Mouse (Mus musculus) heart, adult 8-10 months (tissue): ENCODE data around the gene Ppig. TPM values are rescaled to one million over a fixed set of nuclear protein-coding genes. Genes with fewer than 3 reads are reported as not detected.
A peak's percentile ranks its signal among the peaks of the same experiment; 100 is the strongest.
"Not testable (repeated sequence)": the region's sequence is repeated elsewhere in the genome, so short reads cannot be mapped to it uniquely, and the experiment has no call there.

ENCODE experiments used
- DNase-seq: peaks from one replicate; pipeline ENCODE4 v3.0.0; 2022; ENCODE audit warnings: low spot score
- total RNA-seq, 4 experiments: library from RNA; stranded (reverse); gene quantifications; 2 replicates each; pipeline ENCODE4 v1.2.4; 2022

Gene Ppig
- total RNA-seq = 10 to 100 TPM; 33.8 to 40.0 (median 37.9) TPM

DNA sequence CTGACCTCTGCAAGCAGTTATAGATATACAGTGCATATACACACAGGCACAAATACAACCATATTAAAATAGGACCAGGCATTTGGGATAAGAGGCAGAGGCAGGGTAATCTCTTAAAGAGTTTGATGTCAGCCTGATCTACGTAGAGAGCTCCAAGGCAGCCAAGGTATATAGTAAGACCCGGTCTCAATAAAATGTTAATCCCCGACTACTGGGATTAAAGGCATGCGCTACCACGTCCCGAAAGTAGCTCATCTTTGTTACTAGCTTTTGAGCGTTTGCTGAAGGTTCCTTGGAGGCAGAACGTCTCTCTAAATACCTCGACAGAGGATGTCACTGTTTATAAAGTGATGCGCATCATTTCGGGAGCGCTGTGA lies at the start of gene Ppig:
Gene Ppig (plus strand): TSS at position 273 of the 377 bp plus-strand sequence.
- no peak for DNase-seq

DNA sequence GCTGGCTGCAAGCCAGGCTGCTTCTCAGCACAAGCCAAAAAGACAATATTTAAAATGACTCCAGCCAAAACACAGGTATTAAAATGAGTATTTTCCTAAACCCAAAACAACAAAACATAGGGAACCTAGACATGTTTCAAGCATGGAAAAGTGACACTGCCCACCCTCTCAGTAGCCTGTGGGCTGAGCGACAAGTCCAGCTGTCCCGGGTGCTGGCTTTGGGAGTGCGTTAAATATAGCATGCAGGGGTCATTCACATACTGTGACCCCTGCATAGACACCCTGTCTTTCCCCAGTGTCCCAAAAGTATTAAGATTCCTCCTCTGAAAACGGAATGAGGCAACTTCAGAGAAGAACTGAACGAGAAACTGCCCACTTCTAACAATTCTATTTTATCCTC lies 48.6 kb upstream of the Ppig start:
- no peak for DNase-seq

DNA sequence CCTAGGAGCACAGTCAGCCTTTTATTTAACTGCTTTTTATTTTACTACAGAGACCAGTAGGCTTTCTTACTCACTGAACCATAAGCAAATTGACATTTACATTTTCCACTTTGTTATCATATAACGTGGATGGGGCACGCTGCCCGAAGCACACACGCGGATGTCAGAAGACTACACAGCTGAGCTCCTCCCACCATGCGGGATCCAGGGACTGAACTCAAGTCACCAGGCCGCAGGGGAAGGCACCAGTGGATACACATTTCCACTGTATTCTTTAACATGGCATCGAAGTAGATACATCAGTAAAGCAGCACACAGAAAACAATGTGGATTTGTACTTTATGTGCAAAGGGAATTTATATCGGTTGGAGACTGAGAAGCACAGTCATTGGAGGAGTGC lies 47.1 kb upstream of the Ppig start:
- no peak for DNase-seq

DNA sequence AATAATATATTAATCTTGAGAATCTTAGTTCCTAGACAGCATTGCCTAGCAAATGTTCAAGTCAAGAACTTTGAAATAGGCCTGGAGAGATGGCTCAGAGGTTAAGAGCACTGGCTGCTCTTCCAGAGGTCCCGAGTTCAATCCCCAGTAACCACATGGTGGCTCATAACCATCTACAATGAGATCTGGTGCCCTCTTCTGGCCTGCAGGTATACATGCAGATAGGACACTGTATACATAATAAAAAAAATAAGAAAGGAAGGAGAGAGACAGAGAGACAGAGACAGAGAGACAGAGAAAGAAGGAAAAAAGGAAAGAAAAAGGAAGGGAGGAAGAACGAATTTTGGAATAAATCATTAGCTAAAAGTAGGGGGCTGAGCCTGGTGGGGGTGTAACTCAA lies 45.6 kb upstream of the Ppig start:
- no peak for DNase-seq

DNA sequence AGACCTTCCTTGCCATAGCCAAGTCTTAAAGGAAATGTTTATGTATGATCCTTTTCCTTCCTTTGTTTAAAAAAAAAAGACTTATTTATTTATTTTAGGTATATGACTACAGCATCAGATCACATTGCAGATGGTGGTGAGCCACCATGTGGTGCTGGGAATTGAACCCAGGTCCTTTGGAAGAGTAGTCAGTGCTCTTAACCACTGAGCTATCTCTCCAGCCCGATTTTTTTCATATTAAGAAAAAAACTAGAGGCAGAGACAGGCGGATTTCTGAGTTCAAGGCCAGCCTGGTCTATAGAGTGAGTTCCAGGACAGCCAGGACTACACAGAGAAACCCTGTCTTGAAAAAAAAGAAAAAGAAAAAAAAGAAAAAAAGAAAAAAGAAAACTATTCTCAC lies 45.1 kb upstream of the Ppig start:
- not testable (repeated sequence) for DNase-seq

DNA sequence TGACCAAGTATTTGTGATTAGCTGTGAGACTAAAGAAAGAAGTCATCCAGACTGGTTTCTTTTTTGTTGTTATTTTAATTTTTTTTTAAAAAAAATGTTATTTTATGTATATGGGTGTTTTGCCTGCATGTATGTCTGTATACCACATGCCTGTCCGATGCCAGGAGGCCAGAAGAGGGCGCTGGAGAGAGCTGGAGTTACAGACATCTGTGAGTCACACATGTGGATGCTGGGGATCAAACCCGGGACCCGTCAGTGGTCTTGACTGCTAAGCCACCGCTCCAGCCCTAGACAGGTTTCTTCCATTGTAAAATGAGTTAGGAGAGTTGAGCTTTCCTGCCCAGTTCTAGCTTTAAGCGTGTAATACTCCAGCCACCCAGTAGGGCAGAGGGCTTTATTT lies 42.4 kb upstream of the Ppig start:
- DNase-seq = no peak

DNA sequence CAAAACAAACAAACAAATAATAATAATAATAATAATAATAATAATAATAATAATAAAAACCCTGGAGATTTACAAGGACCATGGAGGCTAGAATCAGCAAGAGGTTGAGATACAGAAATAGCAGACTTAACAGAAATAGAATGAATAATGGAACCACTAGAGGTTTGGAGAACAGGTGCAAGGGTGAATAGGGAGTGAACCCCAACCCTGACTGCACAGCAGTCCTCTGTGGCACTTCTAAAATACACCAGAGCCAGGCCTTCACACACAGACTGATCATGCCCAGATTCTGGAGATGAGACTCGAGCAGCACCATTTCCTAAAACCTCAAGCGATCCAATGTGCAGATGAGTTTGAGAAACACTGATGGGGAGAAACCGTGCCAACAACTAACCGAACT lies 40.4 kb upstream of the Ppig start:
- no peak for DNase-seq

DNA sequence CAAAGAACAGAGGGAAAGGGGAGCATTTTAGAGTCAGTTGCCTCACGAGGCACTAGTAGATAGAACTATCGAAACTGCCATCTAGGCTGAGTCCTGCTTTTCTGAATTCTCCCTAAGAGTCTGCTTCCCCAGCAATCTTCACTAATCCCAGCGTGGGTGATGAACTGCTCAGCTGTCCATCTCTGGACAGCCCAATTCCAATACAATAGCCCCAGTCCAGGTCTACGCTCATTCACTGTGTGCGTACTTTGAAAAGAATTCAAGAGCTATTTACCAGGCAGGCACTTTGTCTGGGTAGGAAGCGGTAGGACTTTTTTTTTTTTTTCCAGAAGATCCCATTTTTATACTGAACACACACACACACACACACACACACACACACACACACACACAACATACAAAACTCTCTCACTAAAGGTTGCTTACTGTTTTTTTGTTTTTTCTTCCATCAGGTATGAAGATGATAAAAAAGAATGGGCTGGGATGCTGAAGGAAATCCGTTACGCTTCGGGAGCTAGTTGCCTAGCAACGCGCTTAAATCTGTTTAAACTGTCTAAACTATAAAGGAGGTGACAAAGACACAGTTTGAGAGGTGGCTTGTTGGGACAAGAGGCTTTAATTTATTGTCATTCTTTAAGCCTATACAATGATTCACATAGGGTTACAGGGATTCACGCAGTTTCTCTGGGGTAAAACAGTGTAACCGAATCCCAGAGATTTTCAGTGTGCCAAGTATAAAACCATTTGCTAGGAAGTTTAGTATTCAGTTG lies 39.1 kb upstream of the Ppig start:
- no peak for DNase-seq

DNA sequence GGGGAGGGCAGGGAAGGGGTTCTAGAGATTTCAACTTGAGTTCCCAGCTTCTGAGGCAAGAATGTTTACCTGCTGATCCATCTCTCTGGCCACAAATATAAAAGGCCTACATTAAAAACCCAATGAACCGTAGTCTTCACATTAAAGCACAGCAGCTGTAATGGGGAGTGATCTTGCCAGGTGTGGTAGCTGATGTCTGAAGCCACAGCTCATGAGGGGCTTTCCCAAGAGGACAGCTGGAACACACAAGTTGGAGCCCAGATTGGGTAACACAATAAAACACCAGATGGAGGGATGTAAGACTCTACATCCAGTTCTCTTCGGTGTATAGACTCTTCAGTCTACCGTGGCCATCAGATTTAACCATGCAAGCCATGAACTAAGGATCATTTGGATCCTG lies 37.9 kb upstream of the Ppig start:
- DNase-seq = no peak

DNA sequence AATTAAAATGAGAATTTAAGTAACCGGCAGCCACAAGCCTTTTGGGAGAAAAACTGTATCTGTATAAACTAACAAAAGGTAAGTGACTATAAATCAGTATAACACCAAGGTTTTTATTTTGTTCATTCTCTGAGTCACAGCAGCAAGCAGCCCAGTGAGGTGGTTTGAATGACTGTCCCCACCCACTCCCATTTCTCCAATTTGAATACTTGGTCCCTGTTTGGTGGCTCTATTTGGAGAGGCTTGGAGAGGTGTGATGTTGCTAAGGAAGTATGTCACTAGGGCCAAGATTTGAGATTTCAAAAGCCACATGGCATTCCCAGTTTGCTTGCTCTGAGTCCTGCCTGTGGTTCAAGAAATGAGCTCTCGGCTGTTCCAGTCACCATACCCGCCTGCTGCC lies 32.1 kb upstream of the Ppig start:
- DNase-seq = no peak

DNA sequence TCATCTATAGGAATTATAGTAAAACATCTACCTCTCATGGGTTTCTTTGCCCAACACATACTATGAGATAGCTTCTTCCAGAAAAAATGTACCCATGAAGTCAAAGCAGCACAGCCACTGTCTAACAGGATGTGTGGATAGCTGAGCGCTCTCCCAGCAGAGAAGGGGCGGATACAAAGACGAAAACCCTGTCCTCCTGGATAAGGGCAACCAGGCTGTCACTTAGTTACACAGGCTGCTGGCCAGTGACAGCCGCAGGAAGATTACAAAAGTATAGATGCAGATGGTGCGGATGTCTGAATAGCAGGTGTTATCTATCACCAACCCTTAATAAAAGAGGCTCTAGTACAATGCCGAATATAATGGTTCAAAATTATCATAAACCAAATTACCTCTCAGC lies 31.5 kb upstream of the Ppig start:
- no peak for DNase-seq

DNA sequence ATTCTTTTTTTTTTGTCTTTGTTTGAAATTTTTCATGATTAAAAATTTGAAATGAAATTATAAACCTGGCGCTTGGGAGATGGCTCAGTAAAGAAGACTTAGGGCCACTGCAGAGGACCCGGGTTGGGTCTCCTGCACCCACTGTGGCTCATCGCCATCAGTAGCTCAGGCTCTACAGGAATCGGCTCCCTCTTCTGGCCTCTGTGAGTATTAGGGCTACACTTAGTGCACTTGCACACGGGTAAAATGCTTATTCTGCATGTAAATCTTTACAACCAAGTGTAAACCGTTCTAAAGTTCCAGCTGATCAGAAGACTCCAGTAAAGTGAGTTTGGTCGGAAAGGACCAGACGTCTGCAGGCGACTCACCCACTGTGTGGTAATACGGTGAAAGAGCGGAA lies 28.8 kb upstream of the Ppig start:
- DNase-seq = no peak

DNA sequence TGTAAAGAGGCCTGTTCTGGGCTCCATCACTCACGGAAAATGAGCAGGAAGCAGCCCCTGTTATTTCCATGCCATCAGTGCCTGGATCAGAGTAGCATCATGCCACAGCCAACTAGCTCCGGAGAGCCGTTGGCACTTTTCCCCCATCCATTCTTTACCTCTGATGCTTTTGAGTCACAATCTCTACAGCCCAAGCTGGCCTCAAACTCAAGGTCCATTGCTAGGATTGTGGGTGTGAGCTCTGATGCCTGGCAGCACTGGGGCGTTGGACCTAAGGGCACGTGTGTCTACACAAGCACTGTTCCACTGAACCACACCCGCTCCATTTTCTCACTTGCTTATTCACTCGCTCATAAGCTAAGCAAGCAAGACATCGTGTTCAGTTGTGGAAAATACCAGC lies 21.9 kb upstream of the Ppig start:
- DNase-seq = no peak

DNA sequence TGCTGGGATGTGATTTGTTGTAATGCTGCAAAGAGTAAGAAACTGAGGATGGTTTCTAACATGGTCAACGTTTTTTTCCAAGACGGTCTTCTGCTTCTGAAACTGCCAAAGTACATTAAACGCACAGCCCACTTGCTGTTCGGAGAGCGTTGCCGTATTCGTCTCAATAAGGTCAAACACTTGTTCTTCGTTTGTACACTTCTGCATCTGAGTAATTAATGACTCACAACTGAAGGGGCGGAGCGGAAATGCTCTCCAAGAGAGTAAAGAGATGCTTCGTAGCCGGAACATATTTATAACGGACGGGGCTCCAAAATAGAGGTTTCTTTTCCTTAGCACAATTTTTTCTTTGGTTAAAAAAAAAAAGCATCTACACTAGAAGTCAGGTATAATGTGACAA lies 10.2 kb upstream of the Ppig start:
- no peak for DNase-seq

DNA sequence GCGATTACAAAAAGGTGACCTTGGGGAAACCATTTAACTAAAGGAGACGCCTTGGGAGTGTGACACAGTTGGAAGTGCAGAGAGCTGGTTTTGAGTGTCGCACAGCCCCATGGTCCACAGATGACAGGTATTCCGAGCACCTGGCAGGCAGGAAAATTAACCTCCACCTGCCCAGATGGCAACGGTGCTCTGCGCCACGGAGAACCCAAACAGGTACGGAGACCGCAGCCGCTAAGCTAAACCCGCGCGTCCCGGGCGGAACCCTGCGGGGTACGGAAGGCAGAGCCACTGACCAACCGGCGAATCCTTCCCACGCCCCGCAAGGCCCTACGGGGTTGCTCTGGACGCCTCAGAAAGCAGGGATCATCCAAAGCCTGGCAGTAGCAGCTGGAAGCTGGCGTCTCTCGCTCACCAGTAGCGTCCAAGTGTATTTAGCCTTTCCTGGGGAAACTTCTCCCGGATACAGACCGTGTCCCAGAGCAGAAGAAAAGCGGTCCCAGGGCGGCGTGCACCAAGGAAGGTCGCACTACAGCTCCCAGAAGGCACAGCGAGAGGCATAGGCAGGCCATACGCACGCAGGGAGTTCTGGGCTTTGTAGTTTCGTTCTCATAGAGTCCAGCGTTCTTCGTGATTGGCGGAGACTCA lies 9.2 kb upstream of the Ppig start, which contains the start of gene Fastkd1:
Gene Fastkd1 (minus strand): TSS at position 536 of the 645 bp plus-strand sequence.
- DNase-seq = peak; percentile 93

DNA sequence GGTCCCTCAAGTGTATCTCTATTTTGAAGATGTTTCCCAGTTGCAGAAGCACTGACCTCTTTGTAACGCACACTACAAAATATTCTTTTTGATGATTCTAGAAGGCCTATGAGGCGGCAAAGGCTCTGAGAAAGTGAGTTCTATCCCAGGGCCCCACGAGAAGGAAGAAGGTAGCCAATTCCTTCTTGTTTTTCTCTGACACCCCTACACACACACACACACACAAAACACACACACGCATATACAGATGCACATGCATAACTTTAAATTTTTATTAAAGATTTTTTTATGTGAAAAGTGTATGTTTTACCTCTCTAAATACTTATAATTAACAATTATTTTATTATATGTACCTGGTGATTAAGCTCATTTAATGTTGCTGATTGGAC lies 8.7 kb upstream of the Ppig start:
- no peak for DNase-seq

DNA sequence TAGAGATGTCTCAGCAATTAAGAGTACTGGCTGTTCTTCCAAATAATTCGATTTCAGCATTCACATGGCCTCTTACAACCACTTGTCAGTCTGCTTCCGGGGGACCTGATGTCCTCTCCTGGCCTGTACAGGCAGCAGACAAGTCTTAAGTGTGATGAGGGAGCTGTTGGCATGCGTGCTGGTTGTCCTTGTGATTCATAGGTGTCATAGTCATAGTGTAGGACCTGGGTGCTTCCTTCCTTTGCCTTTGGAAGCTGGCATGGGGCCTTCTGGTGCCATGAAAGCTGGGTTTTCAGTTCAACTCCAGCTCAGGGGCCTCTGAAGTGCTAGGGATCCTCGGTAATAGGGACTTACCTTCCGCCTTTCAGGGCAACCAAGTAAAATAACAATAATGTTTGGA lies 8.2 kb upstream of the Ppig start:
- no peak for DNase-seq

DNA sequence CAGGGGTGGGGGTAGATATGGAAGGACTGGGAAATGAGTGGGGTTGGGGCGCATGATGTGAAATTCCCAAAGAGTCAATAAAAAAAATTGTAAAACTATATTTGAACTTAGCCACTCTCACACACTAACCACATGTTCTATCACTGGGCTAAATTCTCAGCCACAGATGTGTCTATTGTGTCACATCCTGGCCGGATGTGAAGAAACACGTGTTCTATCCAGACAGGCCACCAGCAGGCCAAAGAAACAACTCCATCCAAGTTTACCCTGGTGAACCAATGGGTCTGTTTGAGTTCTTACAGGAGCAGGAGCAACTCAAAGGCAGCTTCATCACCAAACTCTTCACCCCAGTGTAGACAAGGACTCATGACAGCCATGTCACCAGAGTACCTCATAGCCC lies 5.9 kb upstream of the Ppig start:
- no peak for DNase-seq

DNA sequence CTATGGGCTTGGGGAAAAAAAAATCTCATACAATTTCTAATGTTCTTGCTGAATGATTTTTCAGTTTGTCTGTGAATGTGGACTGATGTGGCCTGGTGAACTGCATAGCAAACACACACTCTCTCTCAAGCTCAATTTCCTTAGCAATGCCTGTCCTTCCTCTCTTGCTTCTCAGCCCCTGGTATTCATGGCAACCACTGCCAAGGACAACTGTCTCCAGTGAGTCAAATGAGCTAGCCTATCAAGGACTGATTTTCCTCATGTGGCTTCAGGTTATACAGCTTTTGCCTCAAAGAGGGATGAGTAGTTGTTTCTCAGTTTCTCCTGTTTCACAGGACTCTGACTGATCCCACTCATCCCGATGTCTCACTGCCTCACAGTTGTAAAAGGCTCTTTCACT lies 3.2 kb upstream of the Ppig start:
- DNase-seq = no peak

DNA sequence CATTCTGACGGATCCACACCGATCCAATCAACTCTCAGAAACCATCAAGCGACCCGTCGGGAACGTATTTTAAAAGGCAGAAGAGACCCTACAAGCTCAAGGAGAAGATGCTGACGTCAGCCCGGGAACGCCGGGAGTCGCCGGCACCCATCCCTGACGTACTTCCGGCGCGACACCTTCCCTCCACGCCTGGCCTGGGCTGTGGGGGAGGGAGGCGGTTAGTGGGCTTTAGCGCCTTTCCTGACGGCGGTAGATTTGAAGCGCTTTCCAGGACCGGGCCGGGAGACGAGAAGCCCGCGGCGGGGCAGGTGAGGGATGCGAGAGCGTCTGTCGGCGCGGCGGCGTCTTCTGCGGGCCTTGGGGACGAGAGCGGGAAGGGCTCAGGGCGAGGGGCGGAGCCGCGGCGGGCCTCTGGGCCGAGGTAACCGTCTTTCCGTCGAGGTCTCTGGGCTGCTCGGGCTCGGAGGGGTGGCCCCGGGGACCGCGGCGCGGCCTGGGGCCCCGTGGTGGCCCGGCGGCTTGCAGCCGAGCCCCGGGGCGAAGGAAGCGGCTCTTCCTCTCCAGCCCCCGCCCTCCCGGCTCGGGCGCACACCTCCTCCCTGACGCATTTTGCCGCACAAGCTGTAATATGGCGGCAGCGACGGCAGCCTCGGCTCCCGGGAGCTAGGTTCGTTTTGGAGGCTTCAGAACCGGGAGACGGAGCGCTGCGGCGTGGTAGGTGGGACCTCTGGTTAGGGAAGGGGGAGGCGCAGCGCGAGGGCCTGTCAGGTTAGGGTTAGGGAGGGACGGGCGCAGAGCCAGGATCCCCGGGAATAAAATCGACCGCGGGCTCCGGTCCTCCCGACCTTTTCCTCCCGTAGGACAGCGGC lies 539 bp downstream of the Ppig start:
- peak; percentile 94 for DNase-seq

DNA sequence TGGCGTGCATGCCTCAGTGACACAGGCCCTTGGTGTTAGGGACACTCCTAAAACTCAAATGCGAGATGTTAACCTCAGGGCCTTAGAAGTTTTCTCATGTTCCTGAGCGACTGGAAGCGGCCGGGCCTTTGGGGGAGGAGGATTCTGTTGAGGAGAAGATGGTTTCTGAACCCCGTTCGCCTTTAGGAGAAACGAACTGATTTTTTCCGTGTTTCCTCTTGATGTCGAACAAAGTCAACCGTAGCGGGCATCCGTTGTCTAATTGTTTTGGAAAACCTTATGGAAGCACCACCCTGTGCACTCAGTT lies 1.1 kb downstream of the Ppig start:
- no peak for DNase-seq

DNA sequence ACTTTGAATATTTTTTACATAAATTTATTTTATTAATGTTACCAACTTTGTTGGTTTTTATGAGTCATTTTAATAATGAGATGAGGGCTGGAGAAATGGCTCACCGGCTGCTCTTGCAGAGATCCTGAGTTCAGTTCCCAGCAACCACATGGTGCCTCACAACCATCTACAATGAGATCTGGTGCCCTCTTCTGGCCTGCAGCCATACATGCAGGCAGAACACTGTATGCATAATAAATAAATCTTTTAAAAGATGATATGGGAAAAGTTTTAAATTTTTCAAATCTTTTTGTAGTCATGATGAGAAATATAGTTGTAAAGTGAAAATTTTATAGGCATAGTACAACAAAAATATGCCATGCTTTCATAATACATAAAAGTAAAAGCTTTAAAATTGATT lies 22.7 kb downstream of the Ppig start:
- no peak for DNase-seq

DNA sequence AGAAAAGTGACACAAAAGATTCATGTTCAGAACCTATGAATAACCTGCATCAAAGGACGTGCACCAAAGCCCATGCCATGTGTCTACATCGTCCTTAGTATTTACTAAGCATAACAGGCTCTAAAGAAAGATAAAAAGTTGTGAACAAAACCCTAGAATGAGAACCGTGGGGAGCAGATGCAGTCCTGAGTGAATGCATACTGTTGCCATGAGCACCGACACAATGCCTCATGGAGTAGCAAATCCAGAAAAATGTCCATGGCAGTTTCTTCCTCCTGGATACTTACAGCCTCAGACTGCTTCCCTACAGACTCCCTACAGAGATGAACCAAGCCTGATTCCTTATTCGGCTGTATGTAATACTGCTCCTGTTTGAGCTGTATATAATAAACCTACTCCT lies 38.6 kb downstream of the Ppig start:
- no peak for DNase-seq
